Mouse (Mus musculus) heart, postnatal 0 days (tissue): ENCODE measurements at regions not wholly inside any gene's neighbourhood (a gene's known extent, or its start where the extent isn't known, plus 50 kb on each side); places are given as distances from the start of the nearest gene placed in this dataset.

Source experiments
- CTCF ChIP-seq: IDR thresholded peaks from 2 replicates; pipeline ENCODE4 v1.5.1; 2016; ENCODE audit warnings: antibody characterized with exemption, control low read depth, low read depth
- EP300 ChIP-seq: IDR thresholded peaks from 2 replicates; pipeline ENCODE4 v1.6.1; 2016; ENCODE audit warnings: antibody characterized with exemption, low read depth

- TF ChIP-seq CTCF = no peak
- TF ChIP-seq EP300 = no peak
Observed at GRCm38 (mm10) chr4:55734331-55734730, 202.1 kb upstream of the Klf4 start.
